Mouse (Mus musculus) cortical plate, adult 2 months (tissue): Measurements from ENCODE around the gene Zfp207.

Source experiments
- CTCF ChIP-seq: fragments of 200-500 bp; IDR thresholded peaks from 2 replicates; pipeline ENCODE4 v1.5.1; 2011; ENCODE audit warnings: mild to moderate bottlenecking, control low read depth, low read length; ENCODE audit not compliant: insufficient read depth; ENCODE audit errors: extremely low read depth
- POLR2A ChIP-seq: fragments of 200-500 bp; IDR thresholded peaks from 2 replicates; pipeline ENCODE4 v1.6.1; 2011; ENCODE audit warnings: mild to moderate bottlenecking, low read length, control low read depth; ENCODE audit not compliant: insufficient read depth; ENCODE audit errors: extremely low read depth

GRCm38 (mm10) chr11:80386790-80387189, 3.7 kb downstream of the Zfp207 start:
- TF ChIP-seq CTCF (no peak), POLR2A (no peak)
